Mouse (Mus musculus) right cerebral cortex, postnatal 10 days (tissue): ENCODE measurements around the gene Rab11fip2.

Source experiments
- DNase-seq, 2 experiments: peaks; one replicate each; pipeline ENCODE4 v3.0.0; 2021; ENCODE audit warnings: low spot score in 2 of 2

The Rab11fip2 gene

GRCm38 (mm10) chr19:59853061-59853460, 90.4 kb downstream of the Rab11fip2 start:
- no peak for DNase-seq
